Mouse (Mus musculus): ENCODE data around the gene Ubtd1. TPM values are rescaled to one million over a fixed set of nuclear protein-coding genes. Genes with fewer than 3 reads are reported as not detected.
A peak's percentile ranks its signal among the peaks of the same experiment; 100 is the strongest.

The Ubtd1 gene
- polyA plus RNA-seq, 1 experiment from 2014 or later, result 10.4 TPM

GRCm38 (mm10) chr19:41985994-41986393, 4.4 kb downstream of the Ubtd1 start:
- WGBS, result 90% methylated on average over 5 of the region's 5 CpGs
- Histone ChIP-seq H3K27ac (ENCODE audit: low read length) (no peak overlapping the region), H3K9ac (replicated peaks; ENCODE audit: low read depth, low read length) (no peak overlapping the region), H3K9me3 (ENCODE audit: control insufficient read depth, low read depth, low read length) (no peaks in the 10 kb centered on the region), H3K4me2 (replicated peaks; ENCODE audit: low read depth, low read length) (no peak overlapping the region), H3K27me3 (ENCODE audit: control insufficient read depth, insufficient read depth, low read length) (no peaks in the 10 kb centered on the region), H3K36me3 (ENCODE audit: control insufficient read depth, insufficient read depth, low read length) (no peaks in the 10 kb centered on the region), H3K4me1 (ENCODE audit: control insufficient read depth, insufficient read depth, low read length) (peaks cover 5% of the 10 kb centered on the region; the same call in 1 of the 2 replicates), H3K4me3 (ENCODE audit: low read depth, low read length) (no peak overlapping the region)
- no peak for ATAC-seq (ENCODE audit: insufficient number of reproducible peaks, insufficient read depth, low FRiP score, low read depth)

GRCm38 (mm10) chr19:41987206-41987605, 5.6 kb downstream of the Ubtd1 start:
- ATAC-seq (ENCODE audit: insufficient number of reproducible peaks, insufficient read depth, low FRiP score, low read depth), result no peak
- Histone ChIP-seq H3K9me3 (ENCODE audit: control insufficient read depth, low read depth, low read length) (no peaks in the 10 kb centered on the region), H3K4me1 (ENCODE audit: control insufficient read depth, insufficient read depth, low read length) (peaks cover 5% of the 10 kb centered on the region; the same call in 1 of the 2 replicates), H3K36me3 (ENCODE audit: control insufficient read depth, insufficient read depth, low read length) (no peaks in the 10 kb centered on the region), H3K4me2 (replicated peaks; ENCODE audit: low read depth, low read length) (no peak overlapping the region), H3K4me3 (ENCODE audit: low read depth, low read length) (no peak overlapping the region), H3K9ac (replicated peaks; ENCODE audit: low read depth, low read length) (no peak overlapping the region), H3K27ac (ENCODE audit: low read length) (no peak overlapping the region), H3K27me3 (ENCODE audit: control insufficient read depth, insufficient read depth, low read length) (no peaks in the 10 kb centered on the region)
- 74% methylated on average over 4 of the region's 4 CpGs for WGBS

- ATAC-seq (ENCODE audit: insufficient number of reproducible peaks, insufficient read depth, low FRiP score, low read depth), result no peak
- Histone ChIP-seq H3K4me1 (ENCODE audit: control insufficient read depth, insufficient read depth, low read length) (peaks cover 14% of the 10 kb centered on the region; the same call in 1 of the 2 replicates), H3K27ac (ENCODE audit: low read length) (no peak overlapping the region), H3K9ac (replicated peaks; ENCODE audit: low read depth, low read length) (no peak overlapping the region), H3K27me3 (ENCODE audit: control insufficient read depth, insufficient read depth, low read length) (no peaks in the 10 kb centered on the region), H3K9me3 (ENCODE audit: control insufficient read depth, low read depth, low read length) (no peaks in the 10 kb centered on the region), H3K36me3 (ENCODE audit: control insufficient read depth, insufficient read depth, low read length) (no peaks in the 10 kb centered on the region), H3K4me3 (ENCODE audit: low read depth, low read length) (no peak overlapping the region), H3K4me2 (replicated peaks; ENCODE audit: low read depth, low read length) (no peak overlapping the region)
- 79% methylated on average over 6 of the region's 6 CpGs for WGBS
Measured at GRCm38 (mm10) chr19:41989810-41990209, 8.2 kb downstream of the Ubtd1 start.

GRCm38 (mm10) chr19:41991926-41992477, 10.4 kb downstream of the Ubtd1 start:
- H3K9me3 ChIP-seq (ENCODE audit: control insufficient read depth, low read depth, low read length), result no peaks in the 10 kb centered on the region
- no peak overlapping the region for H3K9ac ChIP-seq (replicated peaks; ENCODE audit: low read depth, low read length)
- H3K4me1 ChIP-seq (ENCODE audit: control insufficient read depth, insufficient read depth, low read length), result peaks cover 14% of the 10 kb centered on the region; the same call in 1 of the 2 replicates
- H3K4me3 ChIP-seq (ENCODE audit: low read depth, low read length), result no peak overlapping the region
- no peak overlapping the region for H3K27ac ChIP-seq (ENCODE audit: low read length)
- H3K27me3 ChIP-seq (ENCODE audit: control insufficient read depth, insufficient read depth, low read length), result no peaks in the 10 kb centered on the region
- H3K36me3 ChIP-seq (ENCODE audit: control insufficient read depth, insufficient read depth, low read length), result no peaks in the 10 kb centered on the region
- ATAC-seq (ENCODE audit: insufficient number of reproducible peaks, insufficient read depth, low FRiP score, low read depth), result no peak
- no peak overlapping the region for H3K4me2 ChIP-seq (replicated peaks; ENCODE audit: low read depth, low read length)
- 47% methylated on average over 6 of the region's 6 CpGs for WGBS

- no peak overlapping the region for H3K27ac ChIP-seq (ENCODE audit: low read length)
- 69% methylated on average over 2 of the region's 2 CpGs for WGBS
- H3K9me3 ChIP-seq (ENCODE audit: control insufficient read depth, low read depth, low read length), result no peaks in the 10 kb centered on the region
- no peak overlapping the region for H3K4me3 ChIP-seq (ENCODE audit: low read depth, low read length)
- H3K36me3 ChIP-seq (ENCODE audit: control insufficient read depth, insufficient read depth, low read length), result no peaks in the 10 kb centered on the region
- H3K4me1 ChIP-seq (ENCODE audit: control insufficient read depth, insufficient read depth, low read length), result peaks cover 17% of the 10 kb centered on the region; the same call in 1 of the 2 replicates
- ATAC-seq (ENCODE audit: insufficient number of reproducible peaks, insufficient read depth, low FRiP score, low read depth), result no peak
- H3K9ac ChIP-seq (replicated peaks; ENCODE audit: low read depth, low read length), result no peak overlapping the region
- H3K27me3 ChIP-seq (ENCODE audit: control insufficient read depth, insufficient read depth, low read length), result no peaks in the 10 kb centered on the region
- no peak overlapping the region for H3K4me2 ChIP-seq (replicated peaks; ENCODE audit: low read depth, low read length)
Measured at GRCm38 (mm10) chr19:41992971-41993370, 11.4 kb downstream of the Ubtd1 start.

- Histone ChIP-seq H3K9ac (replicated peaks; ENCODE audit: low read depth, low read length) (no peak overlapping the region), H3K36me3 (ENCODE audit: control insufficient read depth, insufficient read depth, low read length) (no peaks in the 10 kb centered on the region), H3K4me1 (ENCODE audit: control insufficient read depth, insufficient read depth, low read length) (peaks cover 17% of the 10 kb centered on the region; the same call in 1 of the 2 replicates), H3K4me3 (ENCODE audit: low read depth, low read length) (no peak overlapping the region), H3K4me2 (replicated peaks; ENCODE audit: low read depth, low read length) (no peak overlapping the region), H3K9me3 (ENCODE audit: control insufficient read depth, low read depth, low read length) (no peaks in the 10 kb centered on the region), H3K27me3 (ENCODE audit: control insufficient read depth, insufficient read depth, low read length) (no peaks in the 10 kb centered on the region), H3K27ac (ENCODE audit: low read length) (no peak overlapping the region)
- no peak for ATAC-seq (ENCODE audit: insufficient number of reproducible peaks, insufficient read depth, low FRiP score, low read depth)
- 35% methylated on average over 6 of the region's 6 CpGs for WGBS
Measured at GRCm38 (mm10) chr19:41993484-41993883, 11.9 kb downstream of the Ubtd1 start.

- H3K4me2 ChIP-seq (replicated peaks; ENCODE audit: low read depth, low read length), result no peak overlapping the region
- no peaks in the 10 kb centered on the region for H3K36me3 ChIP-seq (ENCODE audit: control insufficient read depth, insufficient read depth, low read length)
- H3K4me3 ChIP-seq (ENCODE audit: low read depth, low read length), result no peak overlapping the region
- ATAC-seq (ENCODE audit: insufficient number of reproducible peaks, insufficient read depth, low FRiP score, low read depth), result no peak
- peaks cover 20% of the 10 kb centered on the region; the same call in 1 of the 2 replicates for H3K4me1 ChIP-seq (ENCODE audit: control insufficient read depth, insufficient read depth, low read length)
- no peak overlapping the region for H3K27ac ChIP-seq (ENCODE audit: low read length)
- no peaks in the 10 kb centered on the region for H3K27me3 ChIP-seq (ENCODE audit: control insufficient read depth, insufficient read depth, low read length)
- H3K9ac ChIP-seq (replicated peaks; ENCODE audit: low read depth, low read length), result no peak overlapping the region
- H3K9me3 ChIP-seq (ENCODE audit: control insufficient read depth, low read depth, low read length), result no peaks in the 10 kb centered on the region
- 84% methylated on average over 7 of the region's 7 CpGs for WGBS
Measured at GRCm38 (mm10) chr19:41994023-41994422, 12.5 kb downstream of the Ubtd1 start.

GRCm38 (mm10) chr19:41995483-41995882, 13.9 kb downstream of the Ubtd1 start:
- Histone ChIP-seq H3K9me3 (ENCODE audit: control insufficient read depth, low read depth, low read length) (no peaks in the 10 kb centered on the region), H3K4me1 (ENCODE audit: control insufficient read depth, insufficient read depth, low read length) (peaks cover 30% of the 10 kb centered on the region; the same call in 1 of the 2 replicates), H3K27ac (ENCODE audit: low read length) (no peak overlapping the region), H3K4me2 (replicated peaks; ENCODE audit: low read depth, low read length) (no peak overlapping the region), H3K27me3 (ENCODE audit: control insufficient read depth, insufficient read depth, low read length) (no peaks in the 10 kb centered on the region), H3K36me3 (ENCODE audit: control insufficient read depth, insufficient read depth, low read length) (no peaks in the 10 kb centered on the region), H3K9ac (replicated peaks; ENCODE audit: low read depth, low read length) (no peak overlapping the region), H3K4me3 (ENCODE audit: low read depth, low read length) (no peak overlapping the region)
- 46% methylated on average over 1 of the region's 1 CpGs for WGBS
- no peak for ATAC-seq (ENCODE audit: insufficient number of reproducible peaks, insufficient read depth, low FRiP score, low read depth)

- Histone ChIP-seq H3K4me2 (replicated peaks; ENCODE audit: low read depth, low read length) (no peak overlapping the region), H3K9ac (replicated peaks; ENCODE audit: low read depth, low read length) (no peak overlapping the region), H3K9me3 (ENCODE audit: control insufficient read depth, low read depth, low read length) (no peaks in the 10 kb centered on the region), H3K4me3 (ENCODE audit: low read depth, low read length) (no peak overlapping the region), H3K4me1 (ENCODE audit: control insufficient read depth, insufficient read depth, low read length) (peaks cover 42% of the 10 kb centered on the region), H3K36me3 (ENCODE audit: control insufficient read depth, insufficient read depth, low read length) (no peaks in the 10 kb centered on the region), H3K27me3 (ENCODE audit: control insufficient read depth, insufficient read depth, low read length) (no peaks in the 10 kb centered on the region), H3K27ac (ENCODE audit: low read length) (0 out of 2 replicates have a peak overlapping the region, but pooled peaks have one; percentile 3)
- ATAC-seq (ENCODE audit: insufficient number of reproducible peaks, insufficient read depth, low FRiP score, low read depth), result no peak
- WGBS, result 82% methylated on average over 10 of the region's 10 CpGs
Measured at GRCm38 (mm10) chr19:41997090-41997489, 15.5 kb downstream of the Ubtd1 start.

Data from stomach, embryonic 14.5 days (tissue).